Comparison of ENCODE assay signal across 9 mouse cellular contexts in genomic region chr7:70348977-70349615, GRCm38 (mm10). TPM values are rescaled to one million over a fixed set of nuclear protein-coding genes. Genes with fewer than 3 reads are reported as not detected.
DNase-seq lines count a peak whose midpoint lies in the region; ATAC-seq lines count a peak whose summit lies in the region.
"Had no signal": no experiment of that assay in that cellular context is flagged by ENCODE, and none has a peak within 500 bp of the region (broad histone marks: within the 10 kb centered on the region; RNA-seq: fewer than 3 reads in every experiment).

No protein-coding gene starts in this region.

- peak overlapping the region; percentile 87 for H3K4me2 ChIP-seq in heart, embryonic 13.5 days
- peak overlapping the region; percentile 80 for H3K4me2 ChIP-seq in hindbrain, embryonic 12.5 days (replicated peaks)
- peak overlapping the region; percentile 83 for H3K4me2 ChIP-seq in midbrain, embryonic 12.5 days (replicated peaks)

- no peak for DNase-seq in heart, postnatal 36 days
- DNase-seq in embryonic facial prominence, embryonic 10.5 days (ENCODE audit: low spot score) = peak; percentile 66
- DNase-seq in B cell, adult 2 months = no peak
- DNase-seq in thymus, postnatal 0 days (ENCODE audit: low spot score) = no peak
- DNase-seq in gastrocnemius, adult 8-10 months (ENCODE audit: low spot score in 2 of 2) = no peak

- no peak for ATAC-seq in heart, embryonic 13.5 days (ENCODE audit: extremely low read depth, insufficient number of reproducible peaks, low FRiP score, low TSS enrichment)
- ATAC-seq in hindbrain, embryonic 12.5 days (ENCODE audit: low FRiP score) = no peak
- ATAC-seq in midbrain, embryonic 12.5 days (ENCODE audit: low FRiP score, low read depth) = no peak

- 18% methylated on average over 11 of the region's 11 CpGs for WGBS in heart, embryonic 13.5 days
- WGBS in embryonic facial prominence, embryonic 10.5 days = 4% methylated on average over 11 of the region's 11 CpGs
- WGBS in hindbrain, embryonic 12.5 days = 8% methylated on average over 11 of the region's 11 CpGs
- 4% methylated on average over 11 of the region's 11 CpGs for WGBS in midbrain, embryonic 12.5 days

- intact Hi-C loops in heart, postnatal 36 days (cut with DNase I) = loop anchor here (10.0 kb wide), 1 partner anchor 1516 kb away; no protein-coding TSS in a partner anchor

- peak overlapping the region; percentile 90 for H3K27ac ChIP-seq in heart, embryonic 13.5 days (replicated peaks)
- peak overlapping the region; percentile 99 for H3K27ac ChIP-seq in embryonic facial prominence, embryonic 10.5 days (replicated peaks)
- peak overlapping the region; percentile 98 for H3K27ac ChIP-seq in hindbrain, embryonic 12.5 days
- peak overlapping the region; percentile 98 for H3K27ac ChIP-seq in midbrain, embryonic 12.5 days (replicated peaks)

- H3K36me3 ChIP-seq in heart, embryonic 13.5 days = no peaks in the 10 kb centered on the region
- H3K36me3 ChIP-seq in embryonic facial prominence, embryonic 10.5 days (replicated peaks) = peaks cover 26% of the 10 kb centered on the region
- no peaks in the 10 kb centered on the region for H3K36me3 ChIP-seq in hindbrain, embryonic 12.5 days
- H3K36me3 ChIP-seq in midbrain, embryonic 12.5 days = no peaks in the 10 kb centered on the region

- H3K9me3 ChIP-seq in heart, embryonic 13.5 days = no peaks in the 10 kb centered on the region
- no peaks in the 10 kb centered on the region for H3K9me3 ChIP-seq in embryonic facial prominence, embryonic 10.5 days
- H3K9me3 ChIP-seq in hindbrain, embryonic 12.5 days (replicated peaks) = no peaks in the 10 kb centered on the region
- H3K9me3 ChIP-seq in midbrain, embryonic 12.5 days = no peaks in the 10 kb centered on the region

- H3K4me1 ChIP-seq in heart, embryonic 13.5 days = peaks cover 50% of the 10 kb centered on the region
- peaks cover 85% of the 10 kb centered on the region for H3K4me1 ChIP-seq in embryonic facial prominence, embryonic 10.5 days
- peaks cover 64% of the 10 kb centered on the region for H3K4me1 ChIP-seq in hindbrain, embryonic 12.5 days
- H3K4me1 ChIP-seq in midbrain, embryonic 12.5 days = peaks cover 40% of the 10 kb centered on the region

- H3K4me3 ChIP-seq in heart, embryonic 13.5 days = 0 out of 2 replicates have a peak overlapping the region, but pooled peaks have one; percentile 13
- peak overlapping the region; percentile 95 for H3K4me3 ChIP-seq in embryonic facial prominence, embryonic 10.5 days
- H3K4me3 ChIP-seq in hindbrain, embryonic 12.5 days = peak overlapping the region; percentile 70
- H3K4me3 ChIP-seq in midbrain, embryonic 12.5 days = peak overlapping the region; percentile 63

- peak overlapping the region; percentile 1 for H3K9ac ChIP-seq in heart, embryonic 13.5 days
- H3K9ac ChIP-seq in hindbrain, embryonic 12.5 days = peak overlapping the region; percentile 92
- peak overlapping the region; percentile 92 for H3K9ac ChIP-seq in midbrain, embryonic 12.5 days (replicated peaks)

- peaks cover 77% of the 10 kb centered on the region for H3K27me3 ChIP-seq in heart, embryonic 13.5 days (replicated peaks)
- H3K27me3 ChIP-seq in embryonic facial prominence, embryonic 10.5 days (replicated peaks; ENCODE audit: low read depth, poor library complexity, severe bottlenecking) = peaks cover 45% of the 10 kb centered on the region
- peaks cover 23% of the 10 kb centered on the region for H3K27me3 ChIP-seq in hindbrain, embryonic 12.5 days
- H3K27me3 ChIP-seq in midbrain, embryonic 12.5 days = peaks cover 58% of the 10 kb centered on the region

RNA-seq across cellular contexts. Expression of gene Nr2f2, which starts 17.4 kb away (rescaled TPM):
- 24.5 and 27.3 TPM in 2 replicates for polyA plus RNA-seq in heart, embryonic 13.5 days (2015; fragmentation: Nextera tagmentation; extraction: Ambion mirVana)
- 10 to 100 TPM; 18.9 to 23.9 TPM for total RNA-seq in heart, postnatal 36 days (2021)
- 89.7 and 99.8 TPM in 2 replicates for polyA plus RNA-seq in embryonic facial prominence, embryonic 10.5 days (2016; fragmentation: Nextera tagmentation; extraction: Ambion mirVana)
- 133 and 146 TPM in 2 replicates for polyA plus RNA-seq in hindbrain, embryonic 12.5 days (2016; fragmentation: Nextera tagmentation; extraction: Ambion mirVana)
- 105 and 143 TPM in 2 replicates for polyA plus RNA-seq in midbrain, embryonic 12.5 days (2016; fragmentation: Nextera tagmentation; extraction: Ambion mirVana)
- 4.3 and 5.3 TPM in 2 replicates for polyA plus RNA-seq in thymus, postnatal 0 days (2015; fragmentation: Nextera tagmentation; extraction: Ambion mirVana)
- total RNA-seq in gastrocnemius, adult 8-10 months (2022) = 10 to 100 TPM; 18.0 to 21.0 (median 20.2) TPM
- total RNA-seq: megakaryocyte-erythroid progenitor cell, adult 5-6 weeks had no signal

Comparison
In these comparisons a context has a peak if more than half of its experiments do, and no peak if none do; other contexts are left out.
1. H3K4me3 ChIP-seq: peak in every context shown above with its lines; median percentile 95 in embryonic facial prominence, embryonic 10.5 days; 70 in hindbrain, embryonic 12.5 days; 63 in midbrain, embryonic 12.5 days; 13 in heart, embryonic 13.5 days.
2. H3K9ac ChIP-seq: peak in every context shown above with its lines; median percentile 92 in hindbrain, embryonic 12.5 days; 92 in midbrain, embryonic 12.5 days; 1 in heart, embryonic 13.5 days.